Mouse (Mus musculus) kidney, embryonic 15.5 days (tissue): ENCODE measurements around the gene Emc1. TPM values are rescaled to one million over a fixed set of nuclear protein-coding genes. Genes with fewer than 3 reads are reported as not detected.

Source experiments
- ATAC-seq: fragments of 200-750 bp; cut with Nextera tagmentation; replicated peaks from 2 replicates; pipeline ENCODE4 v1.8.0; 2017; ENCODE audit warnings: moderate TSS enrichment; ENCODE audit not compliant: low FRiP score
- H3K27ac ChIP-seq: fragments of 300-500 bp; sonication (generic); 2 replicates; pipeline ENCODE4 v1.5.1; 2015; ENCODE audit warnings: mild to moderate bottlenecking, inconsistent platforms
- H3K27me3 ChIP-seq: fragments of 300-500 bp; sonication (generic); 2 replicates; pipeline ENCODE4 v1.6.1; 2015; ENCODE audit warnings: inconsistent platforms
- H3K36me3 ChIP-seq: fragments of 300-500 bp; sonication (generic); 2 replicates; pipeline ENCODE4 v1.6.1; 2015; ENCODE audit warnings: inconsistent platforms
- H3K4me1 ChIP-seq: fragments of 300-500 bp; sonication (generic); 2 replicates; pipeline ENCODE4 v1.6.1; 2015; ENCODE audit warnings: inconsistent platforms
- H3K4me2 ChIP-seq: fragments of 300-500 bp; sonication (generic); 2 replicates; pipeline ENCODE4 v1.6.1; 2015; ENCODE audit warnings: moderate library complexity, mild to moderate bottlenecking, inconsistent platforms
- H3K4me3 ChIP-seq: fragments of 300-500 bp; sonication (generic); replicated peaks from 2 replicates; pipeline ENCODE4 v1.5.1; 2015; ENCODE audit warnings: mild to moderate bottlenecking, inconsistent platforms
- H3K9ac ChIP-seq: fragments of 300-500 bp; sonication (generic); 2 replicates; pipeline ENCODE4 v1.6.1; 2015; ENCODE audit warnings: mild to moderate bottlenecking, inconsistent platforms
- H3K9me3 ChIP-seq: fragments of 300-500 bp; sonication (generic); replicated peaks from 2 replicates; pipeline ENCODE4 v1.6.1; 2016; ENCODE audit warnings: inconsistent platforms
- WGBS: fragments of 180-500 bp; shearing (Covaris S2); methylation state at CpG from one replicate; pipeline ENCODE4 v1.1.7; 2015; ENCODE audit warnings: mixed read lengths; 5-methylcytosine and 5-hydroxymethylcytosine counted together
- microRNA-seq: library from miRNA; unstranded; fragments of <30 nt; microRNA quantifications from one replicate; pipeline ENCODE4, GENCODE M21; 2016
- polyA plus RNA-seq: library from polyadenylated mRNA; unstranded; fragments of >200 nt; fragmentation: Nextera tagmentation; extraction: Ambion mirVana; gene quantifications from 2 replicates; pipeline ENCODE4 v1.2.1, GENCODE M21; 2015

Gene Emc1
- polyA plus RNA-seq, 1 experiment from 2014 or later = 32.2 TPM

- Histone ChIP-seq H3K4me3 (no peak overlapping the region), H3K9me3 (no peaks in the 10 kb centered on the region), H3K4me1 (no peaks in the 10 kb centered on the region), H3K27me3 (no peaks in the 10 kb centered on the region), H3K36me3 (peaks cover 95% of the 10 kb centered on the region), H3K4me2 (no peak overlapping the region), H3K9ac (no peak overlapping the region), H3K27ac (no peak overlapping the region)
- ATAC-seq = no peak
- WGBS = 62% methylated on average over 2 of the region's 2 CpGs
Measured at GRCm38 (mm10) chr4:139395431-139395830, 43.0 kb downstream of the Emc1 start.

GRCm38 (mm10) chr4:139400487-139400886 is 48.1 kb downstream of the Emc1 start:
- ATAC-seq = 0 out of 2 replicates have a peak, but pooled peaks have one; percentile 36
- WGBS = 84% methylated on average over 5 of the region's 5 CpGs
- Histone ChIP-seq H3K27me3 (no peaks in the 10 kb centered on the region), H3K27ac (no peak overlapping the region), H3K9ac (no peak overlapping the region), H3K9me3 (no peaks in the 10 kb centered on the region), H3K4me3 (no peak overlapping the region), H3K4me1 (no peaks in the 10 kb centered on the region), H3K4me2 (no peak overlapping the region), H3K36me3 (peaks cover 96% of the 10 kb centered on the region)

- Histone ChIP-seq H3K9ac (no peak overlapping the region), H3K4me2 (no peak overlapping the region), H3K4me3 (no peak overlapping the region), H3K27ac (no peak overlapping the region), H3K4me1 (no peaks in the 10 kb centered on the region), H3K36me3 (peaks cover 99% of the 10 kb centered on the region), H3K27me3 (no peaks in the 10 kb centered on the region), H3K9me3 (no peaks in the 10 kb centered on the region)
- 85% methylated on average over 14 of the region's 14 CpGs for WGBS
- no peak for ATAC-seq
Measured at GRCm38 (mm10) chr4:139403214-139403613, 50.8 kb downstream of the Emc1 start.

- Histone ChIP-seq H3K9ac (no peak overlapping the region), H3K4me3 (no peak overlapping the region), H3K27ac (no peak overlapping the region), H3K36me3 (peaks cover 99% of the 10 kb centered on the region), H3K27me3 (no peaks in the 10 kb centered on the region), H3K4me1 (no peaks in the 10 kb centered on the region), H3K4me2 (no peak overlapping the region), H3K9me3 (no peaks in the 10 kb centered on the region)
- ATAC-seq = no peak
- WGBS = 95% methylated on average over 3 of the region's 3 CpGs
Measured at GRCm38 (mm10) chr4:139411351-139411750, 59.0 kb downstream of the Emc1 start.

GRCm38 (mm10) chr4:139417868-139418267 is 65.5 kb downstream of the Emc1 start:
- Histone ChIP-seq H3K4me1 (no peaks in the 10 kb centered on the region), H3K36me3 (peaks cover 100% of the 10 kb centered on the region), H3K4me3 (no peak overlapping the region), H3K4me2 (no peak overlapping the region), H3K9me3 (no peaks in the 10 kb centered on the region), H3K27me3 (no peaks in the 10 kb centered on the region), H3K9ac (no peak overlapping the region), H3K27ac (no peak overlapping the region)
- ATAC-seq = no peak
- WGBS = 63% methylated on average over 1 of the region's 1 CpGs

- Histone ChIP-seq H3K4me2 (no peak overlapping the region), H3K4me3 (no peak overlapping the region), H3K27ac (no peak overlapping the region), H3K36me3 (peaks cover 100% of the 10 kb centered on the region), H3K9ac (no peak overlapping the region), H3K4me1 (no peaks in the 10 kb centered on the region), H3K9me3 (no peaks in the 10 kb centered on the region), H3K27me3 (no peaks in the 10 kb centered on the region)
- whole genome bisulfite sequencing = 95% methylated on average over 7 of the region's 7 CpGs
- no peak for ATAC-seq
Measured at GRCm38 (mm10) chr4:139421621-139422020, 69.2 kb downstream of the Emc1 start.

GRCm38 (mm10) chr4:139422409-139422808 is 70.0 kb downstream of the Emc1 start:
- 90% methylated on average over 2 of the region's 2 CpGs for WGBS
- Histone ChIP-seq H3K4me2 (no peak overlapping the region), H3K27ac (no peak overlapping the region), H3K36me3 (peaks cover 100% of the 10 kb centered on the region), H3K4me1 (no peaks in the 10 kb centered on the region), H3K27me3 (no peaks in the 10 kb centered on the region), H3K4me3 (no peak overlapping the region), H3K9ac (no peak overlapping the region), H3K9me3 (no peaks in the 10 kb centered on the region)
- no peak for ATAC-seq

- no peaks in the 10 kb centered on the region for H3K27me3 ChIP-seq
- no peak overlapping the region for H3K27ac ChIP-seq
- H3K4me2 ChIP-seq = no peak overlapping the region
- 78% methylated on average over 2 of the region's 2 CpGs for WGBS
- ATAC-seq = no peak
- no peak overlapping the region for H3K9ac ChIP-seq
- no peaks in the 10 kb centered on the region for H3K9me3 ChIP-seq
- H3K4me3 ChIP-seq = no peak overlapping the region
- H3K36me3 ChIP-seq = peaks cover 100% of the 10 kb centered on the region
- H3K4me1 ChIP-seq = no peaks in the 10 kb centered on the region
Measured at GRCm38 (mm10) chr4:139423270-139423669, 70.9 kb downstream of the Emc1 start.

Small RNA genes within 50 kb of the gene (microRNA-seq; reads per million reads assigned to microRNA genes)
- 2.1 reads per million, percentile 10 among the genes with 10 or more reads in this experiment for gene Gm24245
- 0.44 reads per million for gene Gm25732

Other genes starting within 250 kb of the Emc1 start
- 522 and 595 TPM in 2 replicates for gene Minos1, start 221.5 kb upstream of the Emc1 start, polyA plus RNA-seq
- 392 and 395 TPM in 2 replicates for gene Capzb, start 159.7 kb upstream of the Emc1 start, polyA plus RNA-seq
- 13.9 and 14.2 TPM in 2 replicates for gene Pqlc2, start 41.9 kb upstream of the Emc1 start, polyA plus RNA-seq
- gene Akr7a5, start 41.8 kb upstream of the Emc1 start, polyA plus RNA-seq = 154 and 166 TPM in 2 replicates
- 123 and 130 TPM in 2 replicates for gene Mrto4, start within 50 bp of the Emc1 start, polyA plus RNA-seq
- gene Ubr4, start within 50 bp of the Emc1 start, polyA plus RNA-seq = 66.4 and 72.2 TPM in 2 replicates
- gene Iffo2, start 178.0 kb downstream of the Emc1 start, polyA plus RNA-seq = 4.3 and 4.8 TPM in 2 replicates